Mouse (Mus musculus): Measurements from ENCODE around the gene Plin3.
A peak's percentile ranks its signal among the peaks of the same experiment; 100 is the strongest.

Gene Plin3

DNA sequence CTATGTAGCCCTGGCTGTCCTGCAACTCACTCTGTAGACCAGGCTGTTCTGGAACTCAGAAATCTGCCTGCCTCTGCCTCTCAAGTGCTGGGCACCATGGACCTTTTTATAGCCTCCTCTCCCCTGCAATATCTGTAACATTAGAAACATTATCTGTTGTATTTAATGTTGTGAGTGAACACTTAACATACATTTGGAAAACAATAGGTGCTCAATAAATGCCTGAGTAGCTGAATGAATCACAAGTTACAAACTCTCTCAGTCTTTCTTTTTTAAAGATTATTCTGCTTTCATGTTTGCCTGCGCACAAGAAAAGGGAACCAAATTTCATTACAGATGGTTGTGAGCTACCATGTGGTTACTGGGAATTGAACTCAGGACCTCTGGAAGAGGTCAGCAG, 5.6 kb upstream of the Plin3 start:
- DNase-seq = no peak

DNA sequence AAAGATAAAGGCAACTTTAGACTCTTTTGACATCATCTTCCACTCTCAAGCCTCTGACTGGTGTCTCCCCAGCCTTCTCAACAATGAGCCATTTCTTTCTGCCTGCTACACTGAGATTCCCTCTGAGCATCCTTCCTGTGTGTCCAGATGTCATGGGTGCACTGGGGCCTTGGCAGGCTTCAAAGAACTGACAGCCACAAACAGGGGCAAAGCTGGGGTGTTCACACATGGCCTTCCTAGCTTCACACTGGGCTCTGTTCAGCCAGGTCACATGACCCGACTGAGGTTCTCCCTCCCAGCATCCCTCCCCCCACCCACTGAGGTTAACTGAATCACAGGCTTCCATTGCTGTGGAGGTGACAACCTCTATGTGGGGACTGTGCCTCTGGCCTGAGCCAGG, 3.5 kb upstream of the Plin3 start:
- DNase-seq = no peak

DNA sequence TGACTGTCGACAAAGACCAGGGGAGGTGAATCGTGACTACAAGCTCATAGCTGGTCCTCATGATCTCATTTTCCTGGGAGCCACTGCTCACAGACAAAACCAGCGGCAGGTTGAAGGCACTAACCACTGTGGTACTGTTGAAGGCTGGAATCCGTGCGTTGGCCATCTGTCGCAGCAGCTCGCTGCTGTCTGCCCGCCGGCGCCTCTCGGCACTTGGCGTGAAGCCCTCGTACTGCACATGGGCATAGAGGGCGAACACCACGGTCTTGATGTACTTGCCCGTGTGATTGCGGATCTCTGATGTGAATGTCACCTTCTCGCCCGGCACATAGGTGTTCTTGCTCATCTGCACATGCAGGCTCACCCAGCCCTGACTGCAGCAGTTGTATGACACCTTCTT, 1.6 kb upstream of the Plin3 start:
- no peak for DNase-seq

DNA sequence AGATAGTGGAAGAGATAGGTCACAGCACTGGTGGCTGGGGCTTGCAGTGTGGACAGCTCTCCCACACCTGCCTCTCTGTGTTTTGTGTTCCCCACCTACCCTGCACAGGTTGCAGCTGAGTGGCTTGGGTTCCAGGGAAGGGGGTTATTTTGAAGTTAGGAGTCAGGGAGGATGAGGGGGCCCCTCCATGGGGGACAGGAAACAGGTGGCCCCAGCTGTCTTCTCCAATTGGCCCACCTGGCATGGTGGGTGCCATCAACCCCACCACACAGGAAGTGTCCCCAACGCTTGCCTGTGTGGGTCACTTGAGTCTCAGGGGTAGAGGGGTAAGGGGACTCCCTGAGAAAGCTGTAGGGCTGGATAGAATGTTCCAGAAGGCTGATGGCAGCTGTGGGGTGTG, 618 bp upstream of the Plin3 start:
- no peak for DNase-seq

DNA sequence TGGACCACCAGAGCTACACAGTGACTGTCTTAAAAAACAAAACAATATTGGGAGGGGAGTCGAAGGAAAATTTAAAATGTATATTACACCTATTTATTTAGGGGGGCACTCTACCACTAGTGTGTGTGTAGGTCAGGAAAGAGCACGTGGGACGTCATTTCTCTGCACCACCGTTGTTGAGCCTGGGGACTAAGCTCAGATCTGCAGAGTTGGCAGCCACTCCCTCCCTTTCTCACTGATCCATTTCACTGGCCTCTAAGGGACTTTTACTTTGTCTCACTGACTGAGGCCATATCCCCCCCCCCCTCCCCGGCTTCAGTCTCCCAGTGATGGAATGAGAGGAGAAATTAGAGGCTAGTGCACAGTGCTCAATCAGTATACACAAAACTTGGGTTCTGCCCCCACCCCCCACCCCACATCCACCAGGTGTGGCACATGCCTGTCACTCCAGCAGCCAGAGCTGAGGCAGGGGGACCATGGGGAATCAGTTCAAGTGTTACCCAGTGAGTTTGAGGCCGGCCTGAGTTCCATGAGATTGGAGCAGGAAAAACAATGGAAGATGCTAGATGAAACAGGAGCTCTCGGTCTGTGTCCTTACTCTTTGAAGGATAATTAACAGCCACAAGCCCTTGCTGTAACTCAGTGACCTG, 722 bp downstream of the Plin3 start:
- DNase-seq = no peak

DNA sequence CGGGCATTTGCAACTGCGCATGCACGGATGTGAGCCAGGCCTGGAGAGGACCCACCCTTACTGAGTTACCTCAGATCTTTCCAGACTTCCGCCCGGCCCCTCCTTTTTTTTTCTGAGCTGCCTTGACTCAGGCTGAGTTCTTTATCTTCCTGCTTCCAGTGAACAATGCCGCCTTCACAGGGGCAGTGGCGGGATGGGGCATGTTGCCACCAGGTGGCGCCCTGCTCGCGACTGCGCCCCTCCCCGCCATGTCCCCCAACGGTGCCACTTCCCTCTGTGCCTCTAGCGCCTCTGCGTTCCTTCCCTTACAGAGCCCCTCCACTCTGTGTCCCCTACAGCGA, 1.5 kb downstream of the Plin3 start:
- peak; percentile 61 for DNase-seq

DNA sequence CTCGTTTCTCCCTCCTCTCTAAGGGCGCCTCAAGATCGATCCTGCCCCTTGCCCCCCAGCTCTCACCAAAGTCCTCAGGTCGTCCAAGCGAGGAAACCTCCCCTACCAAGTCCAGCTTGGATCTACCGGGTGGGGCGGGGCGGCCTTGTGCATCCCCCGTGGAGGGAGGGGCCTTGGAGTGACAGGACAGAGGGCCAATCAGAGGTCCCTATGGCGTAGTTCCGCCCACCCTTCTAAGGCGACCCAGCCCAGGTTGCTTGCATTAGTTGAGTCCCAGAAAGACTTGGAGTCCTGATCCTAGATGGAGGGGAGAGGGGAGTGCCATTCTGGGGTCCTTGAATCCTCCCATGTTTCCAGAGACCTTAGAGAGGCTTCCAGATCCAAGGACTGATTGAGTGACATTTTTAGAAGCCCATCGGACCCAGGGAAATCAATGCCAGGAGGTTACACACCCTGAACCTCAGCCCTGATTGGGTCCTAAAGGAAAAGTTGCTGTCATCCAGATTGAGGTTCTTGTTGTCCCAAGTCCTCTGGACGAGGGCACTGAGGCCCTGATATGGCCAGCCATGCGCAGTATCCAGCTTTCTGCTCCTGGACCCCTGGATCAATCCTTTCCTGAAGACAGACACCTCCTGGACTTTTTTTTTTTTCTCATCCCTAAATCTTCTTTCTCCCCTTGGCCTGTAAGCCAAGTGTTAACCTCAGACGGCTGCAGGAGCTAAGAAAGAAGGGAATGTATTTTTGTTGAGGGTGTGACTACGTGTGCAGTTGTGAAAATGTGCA, 2.1 kb downstream of the Plin3 start:
- no peak for DNase-seq

DNA sequence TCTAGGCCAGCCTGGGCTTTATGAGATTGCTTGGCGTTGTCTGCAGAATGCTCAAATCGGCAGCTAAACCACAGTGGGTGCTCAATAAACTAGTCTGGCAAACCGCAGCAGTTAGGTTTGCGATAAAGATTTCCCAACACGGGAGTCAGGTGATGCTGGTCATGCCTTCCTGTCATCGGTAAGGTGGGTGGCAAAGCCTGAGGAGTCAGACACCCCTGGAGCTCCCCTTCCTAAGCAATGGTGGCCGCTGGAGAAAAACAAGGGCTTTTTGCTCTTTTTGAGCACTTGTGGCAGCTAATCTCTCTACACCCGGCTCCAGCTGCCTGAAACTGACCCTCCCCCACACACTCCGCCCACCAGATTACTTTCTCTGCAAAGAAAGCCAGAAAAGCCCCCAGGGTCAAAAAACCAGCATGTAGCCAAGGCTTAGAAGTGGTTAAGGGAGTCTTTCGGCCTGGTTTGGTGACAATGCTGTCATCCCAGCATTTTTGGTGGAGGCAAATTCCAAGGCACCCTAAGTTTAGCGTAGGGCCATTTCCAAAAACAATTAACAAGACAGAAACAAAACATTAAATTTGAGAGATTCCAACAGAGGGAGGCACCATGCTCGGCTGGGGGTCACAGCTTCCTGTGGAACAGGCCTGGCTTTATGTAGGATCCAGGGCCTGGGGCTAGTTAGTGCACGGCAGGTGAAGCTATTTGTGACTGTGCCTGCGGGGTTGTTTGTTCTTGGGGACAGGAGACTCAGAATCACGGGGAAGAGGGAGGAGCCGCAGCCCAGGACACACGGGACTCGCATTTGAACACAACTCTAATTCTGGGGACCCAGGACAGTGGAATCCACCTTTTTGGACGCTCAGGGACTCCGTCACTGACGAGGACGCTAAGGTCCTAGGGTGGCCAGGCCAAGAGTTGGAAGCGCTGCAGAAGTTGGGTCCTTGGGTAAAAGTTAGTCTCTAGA, 3.0 kb downstream of the Plin3 start:
- DNase-seq = no peak

DNA sequence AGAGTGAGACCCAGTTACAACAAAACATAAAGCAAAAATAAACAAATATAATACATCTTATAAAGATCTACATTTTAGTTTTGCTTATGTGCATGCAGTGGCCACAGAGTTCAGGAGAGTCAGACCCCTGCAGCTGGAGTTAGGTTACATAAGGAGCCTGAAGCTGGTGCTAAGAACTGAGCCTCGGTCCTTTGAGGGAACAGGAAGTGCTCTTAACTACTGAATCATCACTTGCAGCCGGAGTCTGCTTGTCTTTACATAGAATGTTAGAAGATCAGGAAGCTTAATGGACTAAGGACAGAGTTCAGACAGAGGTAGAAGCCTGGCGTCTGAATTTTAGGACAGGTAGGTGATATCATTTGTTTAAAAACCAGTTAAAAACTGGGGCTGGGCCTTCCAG, 3.8 kb downstream of the Plin3 start:
- DNase-seq = no peak

DNA sequence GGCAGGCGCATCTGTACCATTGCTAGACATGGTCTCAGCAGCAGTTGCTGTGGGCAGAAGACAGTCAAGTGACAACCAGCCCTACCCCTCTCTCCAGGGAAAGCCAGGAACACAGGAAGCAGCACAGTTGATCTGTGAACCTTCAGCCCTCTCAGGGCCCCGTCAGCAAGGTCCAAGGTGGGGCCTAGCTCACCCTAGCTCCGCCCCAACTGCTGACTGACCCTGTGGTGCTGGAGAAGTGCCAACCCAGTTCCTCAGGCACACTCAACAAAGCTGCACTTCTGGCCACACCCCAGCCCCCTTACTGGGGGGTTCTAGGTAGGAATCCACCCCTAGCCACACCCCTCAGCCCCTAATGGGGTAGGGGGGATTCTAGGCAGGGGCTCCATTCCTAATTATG, 4.8 kb downstream of the Plin3 start:
- DNase-seq = no peak

DNA sequence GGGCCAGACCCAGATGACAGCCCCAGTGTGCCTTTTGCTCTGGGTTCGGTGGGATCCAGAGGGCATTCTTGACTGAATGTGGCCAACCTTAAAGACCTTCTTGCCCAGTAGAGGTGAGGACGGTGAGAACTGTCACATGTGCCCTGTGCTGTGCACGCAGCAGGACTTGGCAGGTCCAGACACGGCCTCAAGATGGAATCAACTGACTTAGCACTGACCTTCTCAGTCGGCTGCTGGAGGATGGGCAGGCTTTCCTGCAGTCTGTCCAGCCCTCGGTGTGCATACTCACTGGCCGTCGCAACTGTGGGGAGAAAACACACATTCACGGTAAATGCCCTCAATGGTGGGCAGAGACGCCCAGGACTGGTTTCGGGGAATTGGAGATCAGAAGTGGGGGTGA, 6.7 kb downstream of the Plin3 start:
- DNase-seq = no peak

DNA sequence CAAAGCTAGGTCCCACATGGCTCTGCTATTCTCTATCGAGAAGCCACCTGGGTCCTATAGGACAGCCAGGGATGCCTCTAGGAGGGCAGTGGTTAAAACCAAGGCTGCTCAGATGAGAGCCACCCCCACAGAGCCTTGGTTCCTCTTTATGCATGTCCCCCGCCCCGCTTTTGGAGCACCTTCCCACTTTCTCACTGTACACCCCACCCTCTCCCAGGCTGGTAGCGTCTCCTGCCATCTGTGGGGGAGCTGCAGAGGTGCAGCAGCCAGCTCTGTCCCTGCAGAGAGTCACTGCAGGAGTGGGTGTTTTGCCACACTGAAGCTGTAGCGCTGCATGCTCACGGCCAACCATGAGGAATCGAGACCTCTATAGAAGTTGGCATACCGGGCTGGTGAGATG, 9.4 kb downstream of the Plin3 start:
- peak; percentile 84 for DNase-seq

DNA sequence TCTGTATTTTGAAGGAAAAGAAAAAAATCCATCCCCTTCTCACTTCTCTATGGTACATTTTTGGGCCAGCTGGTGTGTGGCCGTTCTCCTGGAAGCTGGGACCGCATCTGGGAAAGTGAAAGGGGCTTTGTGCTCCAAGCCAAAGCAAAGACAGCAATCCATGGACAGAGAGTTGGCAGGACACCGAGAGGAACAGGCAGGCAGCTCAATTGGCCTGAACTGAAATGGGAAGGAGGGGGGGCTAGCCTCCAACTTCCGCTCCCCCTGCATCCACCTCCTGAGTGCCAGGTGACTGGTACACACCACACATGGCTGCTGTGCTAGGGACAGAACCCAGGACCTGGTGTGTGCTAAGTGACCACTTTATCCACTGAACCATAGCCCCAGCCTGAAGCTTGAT, 9.9 kb downstream of the Plin3 start:
- peak; percentile 72 for DNase-seq

DNA sequence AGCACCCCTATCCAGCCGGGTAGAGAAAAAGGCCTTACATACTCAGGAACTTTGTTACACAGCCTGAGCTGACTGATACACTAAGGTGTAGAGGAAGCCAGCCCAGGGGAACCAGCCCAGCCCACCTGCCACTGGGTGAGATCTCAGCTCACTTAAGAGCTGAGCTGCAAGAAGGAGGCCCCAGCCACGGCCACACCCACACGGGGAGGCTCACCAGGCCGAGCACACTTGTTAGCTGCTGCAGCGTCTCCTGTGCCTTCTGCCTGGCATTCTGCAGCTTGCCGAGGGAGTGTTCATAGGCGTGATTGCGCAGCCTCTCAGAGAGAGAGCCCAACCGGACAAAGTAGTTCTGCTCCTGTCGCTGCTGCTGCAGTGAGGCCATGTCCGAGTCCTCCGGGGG, 11.5 kb downstream of the Plin3 start:
- DNase-seq = no peak

DNA sequence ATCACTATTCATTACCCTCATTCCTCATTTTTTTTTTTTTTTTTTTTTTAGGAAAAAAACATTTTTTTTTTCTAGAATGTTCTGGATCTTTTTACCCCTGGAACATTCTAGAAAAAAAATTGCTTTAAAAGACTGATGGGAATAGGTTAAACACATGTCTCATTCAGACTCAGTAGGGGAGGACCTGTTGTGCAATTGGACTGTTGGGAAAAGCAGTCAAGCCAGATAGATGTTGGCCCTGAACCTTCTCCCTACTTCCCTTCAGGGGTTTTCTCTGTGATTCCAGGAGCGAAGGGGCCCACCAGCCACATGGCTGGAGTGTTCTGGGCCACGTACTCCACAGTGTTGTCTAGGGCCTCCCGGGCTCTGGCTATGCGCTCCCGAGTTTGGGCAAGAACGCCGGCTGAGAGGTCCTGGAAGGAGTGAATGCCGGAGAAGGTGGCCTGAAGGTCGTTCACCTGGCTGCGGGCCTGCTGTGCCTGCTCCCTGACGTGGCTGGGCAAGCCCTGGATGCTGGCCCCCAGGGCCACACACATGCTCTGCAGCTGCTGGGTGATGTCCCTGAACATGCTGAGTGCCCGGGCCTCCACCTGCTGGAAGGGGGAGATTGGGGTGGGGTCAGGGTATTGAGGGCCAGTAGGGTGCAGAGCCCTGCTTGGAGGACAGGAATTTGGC, 13.1 kb downstream of the Plin3 start:
- DNase-seq = no peak

DNA sequence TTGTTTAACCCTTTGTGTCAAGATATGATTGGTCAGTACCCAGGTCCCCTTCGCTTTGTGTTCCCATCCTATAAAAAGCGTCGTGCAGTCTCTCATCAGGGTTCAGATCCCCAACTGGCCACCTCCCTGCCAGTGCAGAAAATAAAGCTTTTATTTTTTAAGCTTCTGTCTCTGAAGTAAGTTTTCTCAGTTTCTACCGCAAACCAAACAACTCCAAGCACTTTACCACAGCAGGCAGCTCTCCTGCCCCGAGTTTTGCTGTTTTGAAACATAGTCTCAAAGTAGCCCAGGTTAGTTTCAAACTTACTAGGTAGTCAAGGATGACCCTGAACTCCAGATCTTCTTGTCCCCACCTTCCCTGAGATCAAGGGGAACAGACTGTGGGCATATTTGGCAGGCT, 14.3 kb downstream of the Plin3 start:
- no peak for DNase-seq

DNA sequence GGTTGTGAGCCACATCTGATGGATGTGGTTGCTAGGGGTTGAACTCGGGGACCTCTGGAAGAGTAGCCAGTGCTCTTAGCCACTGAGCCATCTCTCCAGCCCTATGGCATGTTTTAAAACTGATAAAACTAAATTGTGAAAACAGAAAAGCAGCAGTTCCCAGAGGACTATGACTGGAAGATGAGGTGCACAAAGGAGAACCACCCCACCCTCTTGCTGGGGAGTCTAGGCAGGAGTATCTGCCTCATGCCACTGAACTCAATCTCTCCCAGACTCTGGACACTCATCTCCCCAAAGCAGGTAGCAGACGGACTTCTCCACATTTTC, 15.1 kb downstream of the Plin3 start:
- DNase-seq = no peak

DNA sequence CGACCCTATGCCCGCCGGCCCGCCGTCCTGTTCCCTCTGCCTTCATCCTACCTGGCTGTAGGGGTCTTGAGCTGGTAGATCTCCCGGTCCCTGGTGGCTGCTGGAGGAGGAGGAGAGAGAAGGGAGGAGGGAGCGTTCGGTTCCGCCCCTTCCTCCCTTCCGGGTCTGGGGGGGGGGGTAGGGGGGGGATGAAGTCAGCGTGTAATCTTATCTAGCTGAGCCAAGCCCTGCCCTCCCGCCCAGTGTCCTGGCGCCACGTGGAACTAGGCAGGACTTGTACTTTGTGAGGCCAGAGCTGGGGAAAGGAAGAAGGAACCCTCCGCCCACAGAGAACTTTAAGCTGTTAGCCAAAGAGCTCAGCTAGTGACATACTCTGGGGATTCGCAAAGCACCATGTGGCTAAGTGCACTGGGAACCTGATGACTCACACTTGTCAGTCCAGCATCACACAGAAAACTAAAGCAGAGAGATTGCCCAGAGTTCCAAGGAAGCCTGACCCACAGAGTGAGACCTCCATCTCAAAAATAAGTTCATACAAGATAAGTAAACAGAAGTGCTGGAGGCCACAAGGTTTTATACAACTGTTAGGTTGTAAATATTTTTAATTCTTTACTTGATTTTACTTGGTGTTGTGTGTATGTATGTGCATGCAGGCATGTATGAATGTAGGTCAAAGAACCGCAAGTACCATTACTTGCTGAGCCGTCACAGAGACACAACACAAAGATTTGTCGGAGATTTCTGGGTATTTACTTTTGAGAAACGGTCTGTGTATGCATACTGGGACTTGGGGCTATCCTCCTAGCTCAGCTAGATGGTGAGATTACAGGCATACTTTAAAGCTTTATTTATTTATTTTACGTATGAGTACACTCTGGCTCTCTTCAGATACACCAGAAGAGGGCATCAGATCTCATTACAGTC, 15.8 kb downstream of the Plin3 start, which contains the start of gene Ticam1:
Ticam1 (minus strand) TSS at position 144 of the 924 bp plus-strand sequence.
- peak; percentile 89 for DNase-seq

DNA sequence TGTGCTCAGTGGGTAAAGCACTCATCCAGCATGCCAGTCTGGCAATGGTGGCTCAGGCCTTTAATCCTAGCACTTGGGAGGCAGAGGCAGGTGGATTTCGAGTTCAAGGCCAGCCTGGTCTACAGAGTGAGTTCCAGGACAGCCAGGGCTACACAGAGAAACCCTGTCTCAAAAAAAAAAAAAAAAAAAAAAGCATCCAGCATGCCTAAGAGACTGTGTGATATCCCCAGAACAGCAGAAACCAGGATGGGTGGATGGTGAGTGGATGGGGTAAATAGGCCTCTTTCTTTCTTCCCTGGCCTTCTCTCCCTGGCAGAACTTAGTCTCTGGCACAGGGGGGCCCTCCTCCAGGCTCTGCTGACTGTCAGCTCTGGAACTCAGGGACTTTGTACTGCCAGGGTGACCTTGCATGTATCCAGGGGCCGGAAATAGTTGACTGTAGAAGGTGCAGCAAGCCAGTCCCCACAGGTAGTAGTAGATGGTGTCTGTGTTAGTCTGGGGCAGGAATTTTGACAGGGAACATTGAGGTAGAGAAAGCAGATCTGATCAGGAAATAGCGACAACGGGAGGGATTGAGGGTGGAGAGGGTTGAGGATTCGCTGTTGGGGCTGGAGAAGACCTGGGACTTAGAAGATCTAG, 16.7 kb downstream of the Plin3 start:
- no peak for DNase-seq

DNA sequence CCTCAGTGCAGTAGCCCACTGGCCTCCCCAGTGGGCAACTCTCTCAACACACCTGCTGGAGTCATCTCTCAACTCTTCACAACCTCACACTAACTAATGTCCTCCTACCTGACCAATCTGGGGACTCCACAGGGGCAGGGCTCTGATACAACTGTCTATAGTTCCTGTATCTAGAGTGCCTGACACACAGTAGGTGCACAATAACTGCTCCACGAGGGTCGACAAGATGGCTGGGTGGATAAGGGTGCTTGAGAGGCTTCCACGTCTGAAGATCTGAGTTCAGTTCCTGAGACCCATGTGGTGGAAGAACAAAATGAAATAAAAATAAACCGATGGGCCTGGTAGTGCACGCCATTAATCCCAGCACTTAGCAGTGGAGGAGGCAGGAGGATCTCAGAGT, 18.7 kb downstream of the Plin3 start:
- no peak for DNase-seq

DNA sequence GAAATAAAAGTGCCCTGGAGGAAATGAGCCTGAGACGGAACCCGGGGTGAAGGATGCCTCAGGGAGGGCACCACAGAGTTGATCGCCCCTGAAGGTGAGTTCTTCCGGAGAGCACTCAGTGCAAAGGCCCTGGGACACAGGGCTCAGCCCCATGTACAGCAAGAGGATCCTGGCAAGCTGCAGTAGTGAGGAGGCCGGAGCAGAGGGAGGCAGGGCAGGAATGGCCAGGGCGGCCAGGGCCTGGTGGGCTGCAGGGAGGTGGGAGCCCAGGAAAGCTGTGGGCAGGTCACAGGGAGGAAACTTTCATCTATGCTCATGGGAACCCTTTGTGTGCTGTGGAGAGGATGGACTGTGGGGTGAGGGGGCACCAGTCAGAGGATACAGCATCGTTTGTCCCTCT, 19.2 kb downstream of the Plin3 start:
- no peak for DNase-seq

DNA sequence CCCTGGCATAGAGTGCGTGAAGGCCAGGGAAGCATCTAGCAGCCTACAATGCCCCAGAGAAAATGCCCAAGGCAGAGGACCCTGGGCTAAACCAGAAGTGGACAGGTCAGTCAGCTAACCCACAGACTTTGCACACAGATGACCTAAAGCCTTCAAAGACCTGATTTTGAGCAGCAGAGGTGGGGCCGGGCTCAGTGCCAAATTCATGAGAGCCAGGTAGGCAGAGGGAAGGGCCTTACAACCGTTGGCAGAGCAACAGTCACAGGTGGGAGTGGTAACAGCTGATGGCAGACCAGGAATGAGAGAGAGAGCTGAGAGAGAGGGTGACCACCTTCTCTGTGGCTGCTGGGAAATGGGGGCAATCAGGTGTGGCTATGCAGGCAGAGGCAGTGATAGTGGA, 20.0 kb downstream of the Plin3 start:
- no peak for DNase-seq
